Mouse (Mus musculus): ENCODE measurements at regions not wholly inside any gene's neighbourhood (a gene's known extent, or its start where the extent isn't known, plus 50 kb on each side); places are given as distances from the start of the nearest gene placed in this dataset.

GRCm38 (mm10) chr2:93135324-93135723 lies 52.0 kb upstream of the Trp53i11 start:
- no peak overlapping the region for H3K4me2 ChIP-seq (ENCODE audit: low read depth, low read length)
- peaks cover 14% of the 10 kb centered on the region for H3K4me1 ChIP-seq (replicated peaks; ENCODE audit: control insufficient read depth, insufficient read depth, low read length)
- H3K4me3 ChIP-seq (ENCODE audit: low read length) = no peak overlapping the region
- ATAC-seq (ENCODE audit: low read depth) = peak; percentile 71
- no peaks in the 10 kb centered on the region for H3K9me3 ChIP-seq (ENCODE audit: control insufficient read depth, low read length)
- 42% methylated on average over 7 of the region's 7 CpGs for WGBS
- 0 out of 2 replicates have a peak overlapping the region, but pooled peaks have one; percentile 47 for H3K27ac ChIP-seq (ENCODE audit: low read length)
- H3K36me3 ChIP-seq (ENCODE audit: control insufficient read depth, insufficient read depth, low read length) = no peaks in the 10 kb centered on the region
- no peaks in the 10 kb centered on the region for H3K27me3 ChIP-seq (ENCODE audit: control insufficient read depth, insufficient read depth, low read depth, low read length)
- no peak overlapping the region for H3K9ac ChIP-seq (ENCODE audit: low read length)

GRCm38 (mm10) chr2:93133301-93133971 lies 53.9 kb upstream of the Trp53i11 start:
- WGBS = 61% methylated on average over 10 of the region's 10 CpGs
- Histone ChIP-seq H3K27me3 (ENCODE audit: control insufficient read depth, insufficient read depth, low read depth, low read length) (no peaks in the 10 kb centered on the region), H3K9ac (ENCODE audit: low read length) (no peak overlapping the region), H3K4me2 (ENCODE audit: low read depth, low read length) (no peak overlapping the region), H3K36me3 (ENCODE audit: control insufficient read depth, insufficient read depth, low read length) (no peaks in the 10 kb centered on the region), H3K27ac (ENCODE audit: low read length) (no peak overlapping the region), H3K4me3 (ENCODE audit: low read length) (no peak overlapping the region), H3K9me3 (ENCODE audit: control insufficient read depth, low read length) (no peaks in the 10 kb centered on the region), H3K4me1 (replicated peaks; ENCODE audit: control insufficient read depth, insufficient read depth, low read length) (peaks cover 14% of the 10 kb centered on the region)
- ATAC-seq (ENCODE audit: low read depth) = no peak

- peak; percentile 84 for ATAC-seq (ENCODE audit: low read depth)
- no peaks in the 10 kb centered on the region for H3K9me3 ChIP-seq (ENCODE audit: control insufficient read depth, low read length)
- H3K4me2 ChIP-seq (ENCODE audit: low read depth, low read length) = 0 out of 2 replicates have a peak overlapping the region, but pooled peaks have one; percentile 10
- H3K4me3 ChIP-seq (ENCODE audit: low read length) = no peak overlapping the region
- 30% methylated on average over 9 of the region's 9 CpGs for WGBS
- no peaks in the 10 kb centered on the region for H3K27me3 ChIP-seq (ENCODE audit: control insufficient read depth, insufficient read depth, low read depth, low read length)
- H3K36me3 ChIP-seq (ENCODE audit: control insufficient read depth, insufficient read depth, low read length) = no peaks in the 10 kb centered on the region
- no peak overlapping the region for H3K9ac ChIP-seq (ENCODE audit: low read length)
- H3K27ac ChIP-seq (ENCODE audit: low read length) = peak overlapping the region; percentile 53
- peaks cover 14% of the 10 kb centered on the region for H3K4me1 ChIP-seq (replicated peaks; ENCODE audit: control insufficient read depth, insufficient read depth, low read length)
Measured at GRCm38 (mm10) chr2:93131825-93132623, 55.3 kb upstream of the Trp53i11 start.

- H3K9me3 ChIP-seq (ENCODE audit: control insufficient read depth, low read length) = no peaks in the 10 kb centered on the region
- no peak overlapping the region for H3K9ac ChIP-seq (ENCODE audit: low read length)
- no peaks in the 10 kb centered on the region for H3K27me3 ChIP-seq (ENCODE audit: control insufficient read depth, insufficient read depth, low read depth, low read length)
- H3K4me1 ChIP-seq (replicated peaks; ENCODE audit: control insufficient read depth, insufficient read depth, low read length) = peaks cover 20% of the 10 kb centered on the region
- peak overlapping the region; percentile 49 for H3K27ac ChIP-seq (ENCODE audit: low read length)
- no peaks in the 10 kb centered on the region for H3K36me3 ChIP-seq (ENCODE audit: control insufficient read depth, insufficient read depth, low read length)
- no peak overlapping the region for H3K4me3 ChIP-seq (ENCODE audit: low read length)
- 60% methylated on average over 9 of the region's 9 CpGs for WGBS
- H3K4me2 ChIP-seq (ENCODE audit: low read depth, low read length) = no peak overlapping the region
- no peak for ATAC-seq (ENCODE audit: low read depth)
Measured at GRCm38 (mm10) chr2:93131236-93131635, 56.1 kb upstream of the Trp53i11 start.

- H3K36me3 ChIP-seq (ENCODE audit: control insufficient read depth, insufficient read depth, low read length) = no peaks in the 10 kb centered on the region
- no peak overlapping the region for H3K4me3 ChIP-seq (ENCODE audit: low read length)
- ATAC-seq (ENCODE audit: low read depth) = no peak
- no peak overlapping the region for H3K9ac ChIP-seq (ENCODE audit: low read length)
- WGBS = 45% methylated on average over 4 of the region's 4 CpGs
- H3K4me2 ChIP-seq (ENCODE audit: low read depth, low read length) = no peak overlapping the region
- no peak overlapping the region for H3K27ac ChIP-seq (ENCODE audit: low read length)
- no peaks in the 10 kb centered on the region for H3K27me3 ChIP-seq (ENCODE audit: control insufficient read depth, insufficient read depth, low read depth, low read length)
- no peaks in the 10 kb centered on the region for H3K9me3 ChIP-seq (ENCODE audit: control insufficient read depth, low read length)
- H3K4me1 ChIP-seq (replicated peaks; ENCODE audit: control insufficient read depth, insufficient read depth, low read length) = peaks cover 16% of the 10 kb centered on the region
Measured at GRCm38 (mm10) chr2:93129176-93129575, 58.2 kb upstream of the Trp53i11 start.

GRCm38 (mm10) chr2:93126595-93127165 lies 60.7 kb upstream of the Trp53i11 start:
- Histone ChIP-seq H3K27ac (ENCODE audit: low read length) (no peak overlapping the region), H3K4me1 (replicated peaks; ENCODE audit: control insufficient read depth, insufficient read depth, low read length) (peaks cover 7% of the 10 kb centered on the region; the same call in 1 of the 2 replicates), H3K27me3 (ENCODE audit: control insufficient read depth, insufficient read depth, low read depth, low read length) (no peaks in the 10 kb centered on the region), H3K4me2 (ENCODE audit: low read depth, low read length) (no peak overlapping the region), H3K4me3 (ENCODE audit: low read length) (no peak overlapping the region), H3K9me3 (ENCODE audit: control insufficient read depth, low read length) (no peaks in the 10 kb centered on the region), H3K9ac (ENCODE audit: low read length) (no peak overlapping the region), H3K36me3 (ENCODE audit: control insufficient read depth, insufficient read depth, low read length) (no peaks in the 10 kb centered on the region)
- peak; percentile 88 for ATAC-seq (ENCODE audit: low read depth)
- 32% methylated on average over 7 of the region's 7 CpGs for WGBS

GRCm38 (mm10) chr2:93126112-93126511 lies 61.2 kb upstream of the Trp53i11 start:
- 53% methylated on average over 7 of the region's 7 CpGs for WGBS
- Histone ChIP-seq H3K4me3 (ENCODE audit: low read length) (no peak overlapping the region), H3K27ac (ENCODE audit: low read length) (no peak overlapping the region), H3K9me3 (ENCODE audit: control insufficient read depth, low read length) (no peaks in the 10 kb centered on the region), H3K9ac (ENCODE audit: low read length) (no peak overlapping the region), H3K36me3 (ENCODE audit: control insufficient read depth, insufficient read depth, low read length) (no peaks in the 10 kb centered on the region), H3K27me3 (ENCODE audit: control insufficient read depth, insufficient read depth, low read depth, low read length) (no peaks in the 10 kb centered on the region), H3K4me2 (ENCODE audit: low read depth, low read length) (no peak overlapping the region), H3K4me1 (replicated peaks; ENCODE audit: control insufficient read depth, insufficient read depth, low read length) (peaks cover 7% of the 10 kb centered on the region; the same call in 1 of the 2 replicates)
- 0 out of 2 replicates have a peak, but pooled peaks have one; percentile 8 for ATAC-seq (ENCODE audit: low read depth)

- Histone ChIP-seq H3K9ac (ENCODE audit: low read length) (no peak overlapping the region), H3K4me2 (ENCODE audit: low read depth, low read length) (no peak overlapping the region), H3K27me3 (ENCODE audit: control insufficient read depth, insufficient read depth, low read depth, low read length) (no peaks in the 10 kb centered on the region), H3K4me3 (ENCODE audit: low read length) (no peak overlapping the region), H3K36me3 (ENCODE audit: control insufficient read depth, insufficient read depth, low read length) (no peaks in the 10 kb centered on the region), H3K4me1 (replicated peaks; ENCODE audit: control insufficient read depth, insufficient read depth, low read length) (peaks cover 7% of the 10 kb centered on the region; the same call in 1 of the 2 replicates), H3K27ac (ENCODE audit: low read length) (no peak overlapping the region), H3K9me3 (ENCODE audit: control insufficient read depth, low read length) (no peaks in the 10 kb centered on the region)
- no peak for ATAC-seq (ENCODE audit: low read depth)
- 84% methylated on average over 7 of the region's 7 CpGs for WGBS
Measured at GRCm38 (mm10) chr2:93124866-93125467, 62.4 kb upstream of the Trp53i11 start.

GRCm38 (mm10) chr2:93123829-93124228 lies 63.5 kb upstream of the Trp53i11 start:
- Histone ChIP-seq H3K27me3 (ENCODE audit: control insufficient read depth, insufficient read depth, low read depth, low read length) (no peaks in the 10 kb centered on the region), H3K36me3 (ENCODE audit: control insufficient read depth, insufficient read depth, low read length) (no peaks in the 10 kb centered on the region), H3K4me1 (replicated peaks; ENCODE audit: control insufficient read depth, insufficient read depth, low read length) (peaks cover 7% of the 10 kb centered on the region; the same call in 1 of the 2 replicates), H3K9ac (ENCODE audit: low read length) (no peak overlapping the region), H3K4me2 (ENCODE audit: low read depth, low read length) (no peak overlapping the region), H3K27ac (ENCODE audit: low read length) (no peak overlapping the region), H3K4me3 (ENCODE audit: low read length) (no peak overlapping the region), H3K9me3 (ENCODE audit: control insufficient read depth, low read length) (no peaks in the 10 kb centered on the region)
- 76% methylated on average over 11 of the region's 11 CpGs for WGBS
- ATAC-seq (ENCODE audit: low read depth) = no peak

Measured in lung, embryonic 16.5 days (tissue).